In genomic region chr3:123514886-123515285, GRCm38 (mm10) we compare ENCODE assay signal across 15 mouse cellular contexts.
A peak's percentile ranks its signal among the peaks of the same experiment; 100 is the strongest.
DNase-seq lines count a peak whose midpoint lies in the region; ATAC-seq and TF ChIP-seq lines count a peak whose summit lies in the region.
"Had no signal": no experiment of that assay in that cellular context is flagged by ENCODE, and none has a peak within 500 bp of the region (broad histone marks: within the 10 kb centered on the region; RNA-seq: fewer than 3 reads in every experiment).

No protein-coding gene starts in this region.

- H3K4me3 ChIP-seq in ES-E14 (ENCODE audit: insufficient read depth in 1 of 2, low read depth in 1 of 2, low read length in 2 of 2, poor library complexity in 1 of 2, severe bottlenecking in 1 of 2): no peak overlapping the region
- H3K4me3 ChIP-seq: hindbrain, embryonic 15.5 days; limb, embryonic 15.5 days; midbrain, embryonic 10.5 days had no signal

- no peak for DNase-seq in frontal cortex, adult 2 months (ENCODE audit: extremely low spot score in 1 of 2, low spot score in 1 of 2)
- DNase-seq in ES-E14 (ENCODE audit: low read depth, low spot score) (peak; percentile 26), ZHBTc4 (ENCODE audit: low read depth, low spot score) (peak; percentile 51)
- DNase-seq in splenic B cell, adult 2 months (ENCODE audit: low read depth, low spot score): peak; percentile 11
- DNase-seq in cerebellum, adult 11-12 months: no peak
- DNase-seq in testis, postnatal 10 days (ENCODE audit: low spot score): no peak
- DNase-seq: gastrocnemius, postnatal 14 days; heart, adult 11 months had no signal

- H3K36me3 ChIP-seq in ES-E14 (ENCODE audit: control insufficient read depth, insufficient read depth, low read length, poor library complexity, severe bottlenecking): no peaks in the 10 kb centered on the region
- no peaks in the 10 kb centered on the region for H3K36me3 ChIP-seq in splenic B cell, adult 2 months (ENCODE audit: control insufficient read depth, insufficient read depth, low read length, poor library complexity, severe bottlenecking)
- H3K36me3 ChIP-seq: hindbrain, embryonic 15.5 days; limb, embryonic 15.5 days; midbrain, embryonic 10.5 days had no signal

- no peak overlapping the region for H3K27ac ChIP-seq in ES-E14 (ENCODE audit: insufficient read depth, low read depth, low read length, poor library complexity, severe bottlenecking)
- H3K27ac ChIP-seq: hindbrain, embryonic 15.5 days; limb, embryonic 15.5 days; liver, embryonic 14.5 days; midbrain, embryonic 10.5 days had no signal

- no peaks in the 10 kb centered on the region for H3K9me3 ChIP-seq in ES-E14 (ENCODE audit: control insufficient read depth, insufficient read depth, low read depth, low read length)
- H3K9me3 ChIP-seq: hindbrain, embryonic 15.5 days; limb, embryonic 15.5 days had no signal

- 0 out of 4 replicates have a peak, but pooled peaks cover 0 to under 1% of the 10 kb centered on the region in 2 experiments for H3K4me1 ChIP-seq in ES-E14 (ENCODE audit: control insufficient read depth in 2 of 2, insufficient read depth in 2 of 2, low read length in 2 of 2, poor library complexity in 1 of 2)
- H3K4me1 ChIP-seq: limb, embryonic 15.5 days had no signal

- H3K9ac ChIP-seq in ES-E14 (ENCODE audit: insufficient read depth, low read depth, low read length, poor library complexity, severe bottlenecking): no peak overlapping the region
- H3K9ac ChIP-seq: hindbrain, embryonic 15.5 days; limb, embryonic 15.5 days; liver, embryonic 14.5 days; lung, embryonic 14.5 days had no signal

- H3K27me3 ChIP-seq in splenic B cell, adult 2 months (ENCODE audit: control insufficient read depth, insufficient read depth, low read length, poor library complexity, severe bottlenecking): no peaks in the 10 kb centered on the region
- H3K27me3 ChIP-seq: hindbrain, embryonic 15.5 days; limb, embryonic 15.5 days had no signal

- in situ Hi-C loops in ES-E14 (cut with MboI; ENCODE audit: low sequenced_read_pairs in 2 of 2, unreplicated experiment in 2 of 2): no loop called here

- ATAC-seq in frontal cortex, adult (ENCODE audit: low TSS enrichment): peak; percentile 13; the same call in 1 of the 2 replicates
- ATAC-seq: intestine, postnatal 0 days had no signal

TF ChIP-seq in ES-E14, 5 proteins besides CTCF, POLR2A, EP300 and RAD21:
- TF ChIP-seq MAFK (IDR thresholded peaks at IDR 0.05; ENCODE audit: insufficient read depth, low read depth, low read length): no peak
- TF ChIP-seq ZC3H11A (IDR thresholded peaks at IDR 0.05; ENCODE audit: borderline replicate concordance, low read depth, low read length): no peak
- TF ChIP-seq ZNF384 (IDR thresholded peaks at IDR 0.05; ENCODE audit: low read depth, low read length): no peak
- TF ChIP-seq HCFC1 (IDR thresholded peaks at IDR 0.05; ENCODE audit: borderline replicate concordance, insufficient read depth, low read length): no peak
- TF ChIP-seq CHD2 (IDR thresholded peaks at IDR 0.05; ENCODE audit: low read depth, low read length): no peak
TF ChIP-seq in ES-E14: peak in this region for 0.

Comparison
In these comparisons a context has a peak if more than half of its experiments do, and no peak if none do; other contexts are left out.
1. DNase-seq: peak in ES-E14 (single experiment), ZHBTc4 (single experiment) and splenic B cell, adult 2 months (single experiment); none in frontal cortex, adult 2 months (0 of 2), cerebellum, adult 11-12 months (single experiment) and testis, postnatal 10 days (single experiment).